Mouse (Mus musculus) T-helper 17 cell (primary cell): ENCODE results near the gene Ahcyl1.
"Not testable (repeated sequence)": the region's sequence is repeated elsewhere in the genome, so short reads cannot be mapped to it uniquely, and the experiment has no call there.

Source experiments
- in situ Hi-C, 2 experiments: fragments of 300-600 bp; cut with MboI, MseI; formaldehyde crosslinking; loops; 1 replicate in 1 of 2; 2 replicates in 1 of 2; pipeline ENCODE4 v1.15.1; 2025; ENCODE audit warnings: high pct_unique_total_duplicates in 2 of 2

Gene Ahcyl1

DNA sequence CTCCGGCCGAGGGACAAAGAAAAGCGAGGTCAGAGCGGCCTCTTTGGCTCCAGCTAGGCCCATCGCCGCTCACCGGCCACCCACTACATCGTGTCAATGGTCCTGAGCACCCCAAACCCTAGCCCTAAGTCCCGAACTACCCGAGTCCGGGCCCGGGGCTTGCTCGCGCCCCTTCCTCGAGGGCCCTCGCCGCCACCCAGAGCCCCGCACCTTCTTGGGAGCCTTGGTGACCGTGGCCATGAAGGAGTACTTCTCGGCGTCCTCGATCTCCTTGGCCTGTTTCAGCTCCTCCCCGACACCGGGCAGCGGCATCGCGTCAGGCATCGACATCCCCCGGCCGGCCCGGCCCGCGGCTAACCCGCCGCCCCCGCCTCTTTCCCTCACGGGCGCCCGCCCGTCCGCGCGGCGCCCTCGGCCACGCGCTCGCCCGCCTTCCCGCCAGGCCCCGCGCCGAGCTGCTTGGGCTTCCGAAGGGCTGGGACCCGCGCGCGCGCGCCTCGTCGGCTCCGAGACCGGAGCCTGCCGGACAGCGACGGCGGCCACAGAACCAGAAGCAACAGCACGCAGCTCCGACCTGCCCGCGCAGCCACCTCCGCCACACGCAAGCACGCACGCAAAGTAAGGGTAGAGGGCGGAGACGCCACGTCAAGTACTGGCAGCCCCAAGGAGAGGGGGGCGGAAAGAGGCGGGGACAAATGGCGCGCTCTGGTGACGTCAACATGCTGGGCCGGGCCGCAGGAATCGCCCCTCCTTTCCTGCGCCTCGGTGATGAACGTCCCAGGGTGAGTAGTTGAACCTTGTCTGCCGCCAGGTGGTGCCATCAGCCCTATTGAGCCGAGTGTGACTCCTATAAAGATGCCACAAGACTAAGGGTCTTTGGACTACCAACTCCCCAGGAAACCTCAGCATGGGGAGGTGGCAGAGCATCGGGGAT lies at the start of gene Ahcyl1:
Gene Ahcyl1, minus strand, starts transcription at position 613 of the 934 bp plus-strand sequence.
- in situ Hi-C loops, result loop anchor here (5.0 kb wide), 1 partner anchor 166 kb away; no protein-coding TSS in a partner anchor

DNA sequence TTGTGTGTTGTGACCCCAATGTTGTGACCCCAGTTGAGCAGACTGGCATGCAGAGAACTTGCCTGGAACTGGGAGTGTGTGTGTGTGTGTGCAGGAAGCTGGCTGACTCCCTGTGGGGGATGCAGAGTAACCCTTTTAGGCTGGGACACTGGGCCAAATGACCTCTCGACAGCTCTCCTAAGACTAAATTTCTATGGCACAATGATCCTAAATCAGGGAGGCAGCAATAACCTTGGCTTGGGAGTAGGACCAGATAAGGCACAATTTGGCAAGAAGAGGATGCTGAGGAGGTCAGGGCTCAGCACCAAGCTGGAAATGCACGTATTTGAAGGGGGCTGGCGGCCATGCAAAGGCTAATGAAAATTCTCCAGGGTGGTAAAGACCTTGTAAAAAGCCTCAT lies 49.7 kb upstream of the Ahcyl1 start:
- in situ Hi-C loops, result loop anchor here in 1 of 2 experiments (5.0 kb wide), 1 partner anchor 34 kb away; no protein-coding TSS in a partner anchor

DNA sequence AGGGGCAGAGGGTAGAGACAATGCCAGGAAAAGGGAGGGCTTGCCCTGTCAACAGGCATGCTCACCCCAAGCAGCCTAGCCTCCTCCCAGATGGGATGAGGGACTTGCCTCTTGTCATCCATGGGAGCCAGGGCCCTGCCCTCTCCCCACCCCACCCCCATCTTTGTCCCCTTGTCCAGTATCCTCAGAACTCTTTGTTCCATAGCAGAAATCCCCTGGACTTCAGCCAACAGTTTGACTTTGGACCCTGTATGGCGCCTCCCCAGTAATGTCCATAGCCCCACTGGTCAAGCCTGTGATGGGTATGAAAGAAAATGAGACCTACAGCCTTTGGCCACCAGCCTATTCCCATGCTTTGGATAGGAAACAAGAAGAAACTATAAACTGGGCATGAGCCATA lies 47.3 kb upstream of the Ahcyl1 start:
- in situ Hi-C loops, result no loop called here

DNA sequence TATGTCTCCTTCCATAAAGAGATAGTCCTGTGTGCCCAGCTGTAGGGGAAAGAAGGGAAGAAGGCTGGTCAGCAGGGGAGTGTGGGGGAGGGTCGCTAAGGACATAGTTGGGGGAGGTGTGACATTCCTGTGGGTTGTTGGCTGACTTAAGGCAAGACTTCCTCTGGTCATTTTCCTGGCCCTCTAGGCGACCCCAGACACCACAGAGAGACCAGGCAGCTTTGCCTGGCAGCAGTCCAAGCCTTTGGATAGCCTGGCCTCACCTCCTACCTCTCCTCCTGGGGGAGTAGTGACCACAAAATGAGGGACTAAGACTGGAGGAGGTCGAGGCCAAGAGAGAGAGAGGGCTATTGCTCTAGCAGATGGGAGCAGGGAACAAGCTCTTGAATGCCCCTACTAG lies 46.7 kb upstream of the Ahcyl1 start:
- in situ Hi-C loops, result no loop called here

DNA sequence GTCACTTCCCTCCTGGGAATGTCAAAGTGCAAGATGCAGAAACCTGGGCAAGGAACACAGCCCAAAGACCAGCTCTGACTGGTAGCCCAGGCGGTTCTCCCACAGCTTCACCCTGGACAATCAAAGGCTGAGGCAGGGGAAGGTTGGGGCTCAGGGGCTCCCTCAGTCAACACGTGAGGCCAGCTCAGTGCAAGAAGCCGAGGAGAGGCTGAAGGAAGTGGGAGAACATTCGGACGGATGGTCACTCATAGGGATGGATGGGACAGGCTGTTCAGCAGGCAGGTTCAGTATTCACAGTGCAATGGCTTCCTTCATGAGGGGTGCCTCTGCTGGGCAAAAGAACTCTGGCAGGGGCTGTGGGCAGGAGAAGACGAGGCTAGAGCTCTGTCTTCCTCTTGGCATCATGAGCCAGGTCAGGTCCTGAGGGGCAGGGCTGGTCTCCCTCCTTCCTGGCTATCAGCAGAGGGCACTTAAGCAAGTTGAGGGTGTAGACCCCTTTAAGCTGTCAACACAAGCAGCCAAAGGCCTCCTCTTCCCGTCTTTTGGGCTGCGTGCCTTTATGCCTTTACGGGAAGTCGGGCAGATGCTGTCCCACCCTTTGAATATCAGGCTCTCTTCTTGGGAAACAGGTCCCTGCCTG lies 45.8 kb upstream of the Ahcyl1 start:
- in situ Hi-C loops, result no loop called here

DNA sequence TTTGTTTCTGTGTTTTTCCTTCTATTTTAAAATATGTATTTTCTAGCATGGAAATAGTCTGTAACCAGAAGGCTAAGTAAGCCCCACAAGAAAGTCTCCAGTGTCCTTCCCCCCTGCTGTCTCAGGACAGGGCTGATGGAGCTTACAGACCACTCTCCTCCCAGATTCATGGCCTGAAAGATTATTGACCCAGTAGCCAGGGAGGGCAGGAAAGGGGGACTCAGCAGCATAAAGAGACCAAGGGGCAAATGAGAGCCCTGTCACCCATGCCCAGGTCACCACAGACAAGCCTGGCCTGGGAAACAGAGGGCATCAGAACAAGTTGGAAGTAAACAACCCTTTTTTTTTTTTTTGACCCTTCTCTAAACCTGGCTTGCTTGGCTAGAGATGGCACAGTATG lies 45.0 kb upstream of the Ahcyl1 start:
- in situ Hi-C loops, result no loop called here

DNA sequence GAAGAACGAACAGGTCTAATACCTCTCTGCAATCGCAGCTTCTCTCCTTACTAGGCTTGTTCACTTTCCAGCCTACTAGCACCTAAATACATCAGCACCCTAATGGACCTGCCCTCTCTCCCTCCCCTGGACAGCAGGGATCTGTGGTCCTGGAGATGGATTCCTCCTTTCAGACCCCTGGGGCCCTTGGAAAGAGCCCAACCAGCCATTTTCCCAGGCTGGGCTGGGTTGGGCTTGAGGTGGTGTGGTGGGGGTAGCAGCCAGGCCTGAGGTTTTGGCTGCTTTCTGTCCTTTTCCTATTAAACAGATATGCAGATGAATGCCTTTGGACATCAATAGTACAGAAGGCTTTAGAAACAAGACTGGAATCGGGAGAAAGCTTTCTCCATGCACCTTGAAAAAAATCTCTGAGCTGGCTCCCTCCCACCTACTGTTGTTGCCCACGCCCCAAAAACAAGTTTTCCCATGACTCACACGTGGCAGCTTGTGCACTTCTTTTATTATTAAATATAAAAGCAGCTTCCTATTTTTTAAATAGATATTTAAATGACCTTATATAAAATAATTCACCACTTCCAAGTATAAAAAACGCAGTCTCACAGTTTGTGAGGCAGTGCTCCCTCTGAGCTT lies 44.3 kb upstream of the Ahcyl1 start:
- in situ Hi-C loops, result no loop called here

DNA sequence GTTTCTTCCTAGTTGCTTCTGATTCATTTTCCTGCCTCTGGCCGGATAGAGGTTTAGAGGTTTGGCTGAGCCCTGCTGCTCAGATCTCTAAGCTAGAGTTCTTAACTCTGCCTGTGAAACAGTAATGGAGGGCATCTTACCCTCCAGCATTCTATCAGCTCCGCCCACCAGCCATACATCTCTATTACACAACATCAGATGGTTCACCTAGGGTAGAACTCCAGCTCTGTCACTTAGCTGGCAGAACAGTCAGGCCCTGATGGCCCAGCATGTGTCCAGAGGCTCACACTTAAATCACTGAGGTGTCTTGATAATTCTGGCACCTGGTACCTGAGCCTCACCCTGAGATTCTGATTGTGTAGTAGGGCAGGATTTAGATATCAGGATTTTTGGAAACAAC lies 43.6 kb upstream of the Ahcyl1 start:
- in situ Hi-C loops, result no loop called here

DNA sequence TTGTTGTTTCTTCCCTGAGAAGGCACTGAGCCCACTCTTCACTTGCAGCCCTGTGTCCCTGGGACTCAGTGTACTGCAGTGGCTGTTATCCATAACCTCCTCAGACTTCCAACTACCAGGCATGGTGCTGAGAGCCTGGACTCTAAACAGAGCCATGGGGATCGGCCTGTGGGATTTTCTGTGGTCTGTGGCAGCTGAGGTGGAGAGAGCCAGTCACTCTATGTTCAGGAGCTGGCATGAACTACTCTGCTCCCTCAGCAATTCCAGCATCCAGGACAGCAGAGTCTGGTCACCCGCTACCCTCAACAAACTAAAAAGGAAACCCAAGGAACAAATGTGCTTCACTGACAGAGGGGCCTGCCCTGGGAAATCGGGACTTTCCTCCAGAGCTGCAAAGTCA lies 43.1 kb upstream of the Ahcyl1 start:
- in situ Hi-C loops, result no loop called here

DNA sequence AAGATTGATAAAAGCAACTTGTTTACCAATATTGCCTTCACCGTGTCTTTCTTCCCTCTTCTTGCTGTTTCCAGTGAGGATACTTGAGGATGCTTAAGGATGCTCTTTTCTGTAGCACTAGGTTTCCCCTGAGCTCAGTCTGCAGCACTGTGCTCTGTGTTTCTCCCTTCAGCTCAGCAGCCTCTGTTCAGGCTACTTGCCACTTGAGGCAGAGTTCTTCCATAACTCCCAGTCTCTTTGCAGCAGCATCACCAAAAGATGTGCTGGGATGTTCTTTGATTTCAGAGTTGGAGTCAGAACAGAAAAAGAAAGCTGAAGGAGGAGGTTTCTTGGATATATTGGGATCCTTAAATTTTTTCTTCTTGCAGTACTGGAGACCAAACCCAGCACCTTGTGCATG lies 42.3 kb upstream of the Ahcyl1 start:
- in situ Hi-C loops, result no loop called here

DNA sequence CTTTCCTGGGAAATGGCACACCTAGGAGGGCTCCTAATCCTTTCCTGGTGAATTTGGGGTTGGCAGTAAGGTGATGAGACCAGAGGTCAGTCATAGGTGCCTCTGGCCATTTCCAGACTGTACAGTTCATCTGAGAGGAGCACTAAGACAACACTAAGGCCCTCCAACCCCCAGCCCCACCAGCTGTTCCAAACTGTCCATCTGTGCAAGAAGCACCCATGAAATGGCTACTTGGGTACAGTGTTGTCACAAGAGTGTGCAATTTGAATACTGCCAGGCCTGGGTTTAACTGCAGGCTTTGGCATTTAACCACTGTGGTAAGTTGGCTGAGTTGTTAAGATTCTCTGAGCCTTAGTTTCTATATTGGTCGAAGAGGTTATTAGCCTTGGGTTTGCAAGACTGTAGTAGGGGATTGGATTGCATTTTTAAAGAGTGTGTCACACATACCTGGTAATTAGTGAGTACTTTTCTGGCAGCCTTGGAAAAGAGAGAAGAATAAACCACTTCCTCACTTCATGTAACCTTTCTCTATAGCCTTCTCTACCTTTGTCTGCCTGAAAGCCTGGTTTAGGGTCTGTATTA lies 41.3 kb upstream of the Ahcyl1 start:
- in situ Hi-C loops, result no loop called here

DNA sequence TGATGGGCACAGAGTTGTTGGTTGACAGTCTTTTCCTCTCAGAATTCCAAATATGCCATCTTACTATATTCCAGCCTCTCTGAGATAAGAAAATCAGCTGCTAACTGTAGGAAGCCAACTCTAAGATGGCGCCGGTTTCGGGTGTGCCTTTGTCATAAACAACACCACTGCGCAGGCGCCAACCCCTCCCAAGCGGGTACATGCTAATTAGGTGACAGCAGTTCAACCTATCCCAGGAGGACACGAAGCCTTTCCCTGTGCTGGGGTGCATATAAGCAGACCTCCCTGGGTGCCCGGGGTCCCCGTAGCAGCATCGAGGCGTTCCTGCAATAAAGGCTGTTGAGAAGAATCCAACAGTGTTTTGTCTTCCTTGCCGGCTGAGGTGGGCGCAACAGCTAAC lies 39.3 kb upstream of the Ahcyl1 start:
- in situ Hi-C loops, result not testable (repeated sequence)

DNA sequence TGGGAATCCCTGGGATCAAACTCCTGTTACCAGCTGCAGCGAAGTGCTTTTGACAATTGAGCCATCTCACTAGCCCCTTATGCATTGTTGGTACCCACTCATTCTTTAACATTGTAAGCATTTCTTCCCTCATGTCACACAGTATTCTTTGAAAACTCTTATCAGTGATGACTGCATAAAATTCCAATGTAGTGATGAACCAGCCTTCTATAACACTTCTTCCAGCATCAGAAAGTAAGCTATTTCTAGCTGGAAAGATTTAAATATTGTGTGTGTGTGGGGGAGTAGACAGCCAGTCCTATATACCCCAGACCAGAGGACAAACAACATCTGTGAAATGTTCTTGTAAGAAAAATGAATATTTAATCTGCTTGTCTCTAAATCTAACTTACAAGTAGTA lies 37.0 kb upstream of the Ahcyl1 start:
- in situ Hi-C loops, result no loop called here

DNA sequence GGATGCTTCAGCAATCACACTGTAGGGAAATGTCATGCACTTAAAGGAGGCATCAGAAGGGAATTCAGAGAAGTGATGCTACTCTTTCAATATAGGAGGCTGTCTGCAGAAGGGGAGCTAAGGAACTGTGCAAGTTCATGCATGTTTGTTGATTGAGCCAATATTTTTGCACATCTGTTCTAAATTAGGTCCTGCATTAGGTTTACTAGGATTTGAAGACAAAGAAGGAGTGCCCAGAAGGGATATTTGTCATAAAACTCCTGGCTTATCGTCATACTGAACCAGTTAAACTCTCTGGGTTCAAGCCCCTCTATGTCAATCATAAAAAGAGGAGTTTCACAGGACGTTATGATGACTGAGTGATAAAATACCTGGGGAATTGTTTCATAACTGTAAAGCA lies 33.9 kb upstream of the Ahcyl1 start:
- in situ Hi-C loops, result no loop called here

DNA sequence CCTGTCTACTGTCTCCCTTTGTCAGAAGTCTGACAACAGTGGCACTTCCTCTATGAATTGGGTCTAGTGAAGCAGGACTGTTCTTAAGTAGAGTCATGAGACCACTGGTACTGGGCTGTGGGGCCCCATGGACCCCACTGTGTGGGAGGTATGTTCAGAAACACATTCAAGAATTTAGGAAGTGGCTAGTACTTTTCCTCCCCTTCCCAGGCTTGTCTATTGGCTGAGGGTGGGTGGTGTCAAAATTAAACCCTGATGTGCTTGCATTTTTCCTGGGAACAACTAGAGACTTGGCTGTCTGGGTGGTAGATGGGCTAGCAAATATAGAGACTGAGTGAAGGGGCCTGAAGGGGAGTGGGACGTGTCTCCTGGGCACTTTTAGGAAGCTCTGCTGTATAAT lies 32.1 kb upstream of the Ahcyl1 start:
- in situ Hi-C loops, result no loop called here

DNA sequence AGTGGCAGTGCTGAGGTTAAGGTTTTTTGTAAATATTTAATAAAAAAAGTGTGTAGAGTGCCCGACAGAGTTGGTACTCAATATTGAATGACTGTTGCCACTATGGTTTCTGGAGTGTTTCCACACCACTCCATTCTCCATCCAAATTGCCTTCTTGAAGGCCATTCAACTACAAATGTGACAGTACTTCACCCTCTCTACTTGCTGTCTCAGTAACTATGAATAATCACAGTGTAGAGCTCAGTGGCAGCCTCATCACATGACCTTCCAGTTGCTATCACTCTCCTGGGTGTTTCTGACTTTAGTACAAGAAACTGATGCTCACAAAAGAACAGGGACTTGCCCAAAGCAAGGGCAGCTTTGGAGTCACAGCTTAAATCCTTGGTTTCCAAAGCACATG lies 19.6 kb upstream of the Ahcyl1 start:
- in situ Hi-C loops, result loop anchor here in 1 of 2 experiments (10.0 kb wide), 1 partner anchor 1399 kb away; no protein-coding TSS in a partner anchor

DNA sequence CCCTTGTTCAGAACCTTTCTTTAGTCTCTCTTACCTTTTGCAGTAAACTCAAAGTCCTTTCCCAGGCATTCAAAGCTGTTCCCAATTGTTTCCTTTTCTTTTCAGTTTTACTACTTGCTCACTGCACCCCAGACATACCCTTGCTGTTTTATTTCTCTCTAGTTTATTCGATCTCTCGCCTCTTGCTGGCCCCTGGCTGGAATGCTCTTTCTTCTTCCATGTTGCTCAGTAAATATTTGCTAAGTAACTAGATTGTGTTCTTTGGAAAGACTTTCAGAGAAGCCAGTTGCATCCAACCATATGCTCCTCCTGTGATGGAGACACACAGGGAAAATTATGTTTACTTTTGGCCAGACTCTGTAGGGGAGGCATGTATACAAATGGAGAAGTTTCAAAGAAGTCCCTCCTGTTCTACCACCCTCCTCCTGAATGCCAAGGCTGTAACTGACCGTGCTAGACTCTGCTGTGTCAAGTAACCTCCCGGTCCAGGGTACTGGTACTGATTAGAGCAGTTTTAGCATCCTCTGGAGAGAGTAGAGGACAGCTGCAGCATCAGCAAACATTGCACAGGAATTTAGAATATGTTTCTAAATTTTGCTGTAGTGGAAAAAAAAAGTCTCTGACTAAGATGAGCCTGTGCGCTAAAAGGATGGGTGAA lies 18.0 kb upstream of the Ahcyl1 start:
- in situ Hi-C loops, result loop anchor here (5.0 to 10.0 kb wide), 2 partner anchors 33 to 1400 kb away; no protein-coding TSS in a partner anchor

DNA sequence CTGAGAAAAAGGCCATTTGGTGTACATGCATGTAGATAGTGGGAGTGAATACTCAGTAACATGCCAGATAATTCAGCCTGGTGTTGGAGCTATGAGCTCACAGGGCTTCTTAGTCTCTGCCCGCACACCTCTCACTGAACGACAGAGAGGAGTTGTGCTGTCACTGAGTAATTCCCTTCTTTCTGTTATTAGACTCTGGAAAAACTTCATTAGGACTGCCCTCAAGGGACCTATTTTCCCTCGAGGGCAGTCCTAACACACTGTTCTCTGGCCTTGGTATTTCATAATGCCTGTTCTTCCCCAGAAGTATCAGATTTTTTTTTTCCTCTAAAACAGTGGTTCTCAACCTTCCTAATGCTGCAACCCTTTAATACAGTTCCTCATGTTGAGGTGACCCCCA lies 15.7 kb upstream of the Ahcyl1 start:
- in situ Hi-C loops, result loop anchor here (5.0 to 10.0 kb wide), 2 partner anchors 35 to 1403 kb away; no protein-coding TSS in a partner anchor

DNA sequence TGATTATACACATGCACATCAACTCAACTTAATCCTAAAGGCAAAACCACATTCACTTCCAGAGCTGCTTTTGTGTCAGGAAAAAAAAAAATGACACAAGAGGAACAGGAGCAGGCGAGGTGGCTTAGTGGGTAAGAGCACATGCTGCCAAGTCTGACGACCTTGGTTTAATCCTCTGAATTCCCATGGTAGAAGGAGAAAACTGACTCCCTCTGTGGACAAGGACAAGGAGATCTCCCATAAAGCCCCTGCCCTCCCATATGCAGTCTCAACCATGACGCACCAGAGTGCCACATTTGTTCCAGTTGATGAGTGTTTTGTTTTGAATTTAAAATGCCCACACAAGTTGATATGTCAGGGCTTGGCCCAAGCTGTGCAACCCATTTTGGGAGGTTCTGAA lies 12.8 kb upstream of the Ahcyl1 start:
- in situ Hi-C loops, result no loop called here

DNA sequence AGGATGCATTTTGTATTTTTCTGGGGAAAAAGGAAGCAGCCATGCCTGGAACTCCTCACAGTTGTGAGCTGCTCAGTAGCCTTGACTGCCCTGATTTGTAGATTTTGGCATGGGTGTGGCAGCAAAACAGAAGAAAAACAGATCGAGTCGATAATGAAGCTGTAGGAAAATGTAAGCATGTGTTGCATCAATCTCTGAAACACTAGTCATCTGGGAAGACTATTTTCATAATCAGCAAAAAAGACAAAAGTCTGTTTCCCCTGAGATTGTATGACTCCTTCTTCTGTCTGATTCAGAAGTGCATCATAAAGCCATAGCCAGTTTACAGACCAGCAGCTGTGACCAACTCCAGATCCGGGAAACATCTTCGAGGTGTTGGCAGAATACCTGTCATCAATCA lies 10.9 kb upstream of the Ahcyl1 start:
- in situ Hi-C loops, result no loop called here

DNA sequence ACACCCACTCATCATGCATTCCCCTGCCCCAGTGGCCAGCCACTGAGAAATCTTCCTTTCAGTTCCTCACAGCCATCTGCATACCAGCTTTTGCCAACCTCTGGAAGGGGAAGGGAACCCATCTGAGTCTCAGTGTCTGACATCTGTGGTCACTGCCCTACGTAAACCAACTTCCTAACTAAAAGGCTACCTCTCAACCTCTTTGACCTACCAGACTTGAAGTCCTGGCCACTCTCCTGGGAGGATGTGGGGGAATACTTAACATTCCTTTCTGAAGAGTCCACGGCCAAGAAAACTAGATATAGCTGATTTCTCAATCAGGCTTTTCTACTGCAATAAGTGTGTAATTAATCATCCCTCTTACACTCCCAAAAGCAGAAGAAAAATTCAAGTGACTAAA lies 9.8 kb upstream of the Ahcyl1 start:
- in situ Hi-C loops, result no loop called here
